Mouse (Mus musculus) midbrain, embryonic 15.5 days (tissue): Measurements from ENCODE around the gene Kcnh4. TPM values are rescaled to one million over a fixed set of nuclear protein-coding genes. Genes with fewer than 3 reads are reported as not detected.

Experiments
- ATAC-seq: fragments of 200-750 bp; cut with Nextera tagmentation; replicated peaks from 2 replicates; pipeline ENCODE4 v1.8.0; 2017; ENCODE audit warnings: moderate TSS enrichment
- H3K27ac ChIP-seq: fragments of 300-500 bp; sonication (generic); 2 replicates; pipeline ENCODE4 v1.5.1; 2015; ENCODE audit warnings: mild to moderate bottlenecking, inconsistent platforms
- H3K27me3 ChIP-seq: fragments of 300-500 bp; sonication (generic); replicated peaks from 2 replicates; pipeline ENCODE4 v1.6.1; 2015; ENCODE audit warnings: inconsistent platforms
- H3K36me3 ChIP-seq: fragments of 300-500 bp; sonication (generic); replicated peaks from 2 replicates; pipeline ENCODE4 v1.6.1; 2015; ENCODE audit warnings: inconsistent platforms
- H3K4me1 ChIP-seq: fragments of 300-500 bp; sonication (generic); 2 replicates; pipeline ENCODE4 v1.6.1; 2015; ENCODE audit warnings: inconsistent platforms
- H3K4me2 ChIP-seq: fragments of 300-500 bp; sonication (generic); 2 replicates; pipeline ENCODE4 v1.6.1; 2015; ENCODE audit warnings: inconsistent platforms, mild to moderate bottlenecking, moderate library complexity
- H3K4me3 ChIP-seq: fragments of 300-500 bp; sonication (generic); 2 replicates; pipeline ENCODE4 v1.5.1; 2015; ENCODE audit warnings: mild to moderate bottlenecking, inconsistent platforms
- H3K9ac ChIP-seq: fragments of 300-500 bp; sonication (generic); 2 replicates; pipeline ENCODE4 v1.6.1; 2015; ENCODE audit warnings: mild to moderate bottlenecking, inconsistent platforms
- H3K9me3 ChIP-seq: fragments of 300-500 bp; sonication (generic); 2 replicates; pipeline ENCODE4 v1.6.1; 2016; ENCODE audit warnings: inconsistent platforms
- WGBS: fragments of 180-500 bp; shearing (Covaris S2); methylation state at CpG from one replicate; pipeline ENCODE4 v1.1.7; 2015; ENCODE audit warnings: mixed read lengths; 5-methylcytosine and 5-hydroxymethylcytosine counted together
- polyA plus RNA-seq: library from polyadenylated mRNA; unstranded; fragments of >200 nt; fragmentation: Nextera tagmentation; extraction: Ambion mirVana; gene quantifications from 2 replicates; pipeline ENCODE4 v1.2.1, GENCODE M21; 2015

The Kcnh4 gene
- polyA plus RNA-seq, 1 experiment from 2014 or later: 13.6 TPM

DNA sequence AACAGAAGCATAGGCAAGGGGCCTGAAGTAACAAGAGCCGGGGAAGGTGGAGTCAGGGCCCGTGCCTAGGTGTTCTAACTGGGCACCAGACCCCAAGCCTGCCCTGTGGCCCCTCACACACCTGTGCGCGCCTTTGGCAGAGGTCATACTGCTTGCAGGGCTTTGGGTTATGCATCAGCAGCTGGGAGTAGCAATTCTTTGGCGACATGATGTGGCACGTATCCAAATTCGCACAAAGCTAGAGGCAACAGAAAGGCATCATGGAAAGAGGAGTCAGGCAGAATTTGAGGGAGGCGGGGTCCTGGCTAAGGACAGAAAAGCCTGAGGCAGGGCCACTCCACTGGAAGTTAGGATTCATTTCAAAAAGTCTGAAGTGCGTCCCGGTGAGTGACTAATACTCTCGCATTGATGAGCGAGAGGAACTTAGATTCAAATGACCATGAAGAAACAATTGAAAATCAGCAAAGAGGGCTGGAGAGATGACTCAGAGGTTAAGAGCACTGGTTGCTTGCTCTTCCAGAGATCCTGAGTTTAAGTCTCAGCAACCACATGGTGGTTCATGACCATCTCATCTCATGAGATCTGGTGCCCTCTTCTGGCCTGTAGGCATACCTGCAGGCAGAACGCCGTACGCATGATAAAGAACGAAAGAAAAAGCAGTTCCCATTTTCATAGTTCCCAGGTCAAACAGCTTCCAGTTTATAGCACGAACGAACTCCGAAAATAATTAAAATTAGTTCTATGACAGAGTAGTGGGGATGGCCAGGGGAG, 57.5 kb downstream of the Kcnh4 start:
- Histone ChIP-seq H3K4me2 (no peak overlapping the region), H3K4me3 (no peak overlapping the region), H3K27me3 (no peaks in the 10 kb centered on the region; the same call in 1 of the 2 replicates), H3K9me3 (no peaks in the 10 kb centered on the region), H3K4me1 (peaks cover 4% of the 10 kb centered on the region; the same call in 1 of the 2 replicates), H3K36me3 (peaks cover 17% of the 10 kb centered on the region), H3K9ac (no peak overlapping the region), H3K27ac (no peak overlapping the region)
- WGBS: 41% methylated on average over 19 of the region's 19 CpGs
- no peak for ATAC-seq

- 7% methylated on average over 14 of the region's 14 CpGs for WGBS
- Histone ChIP-seq H3K9me3 (no peaks in the 10 kb centered on the region), H3K4me2 (peak overlapping the region; percentile 21; the same call in 1 of the 2 replicates), H3K9ac (no peak overlapping the region; the same call in 1 of the 2 replicates), H3K27me3 (no peaks in the 10 kb centered on the region; the same call in 1 of the 2 replicates), H3K4me1 (peaks cover 4% of the 10 kb centered on the region; the same call in 1 of the 2 replicates), H3K36me3 (peaks cover 8% of the 10 kb centered on the region), H3K4me3 (no peak overlapping the region), H3K27ac (no peak overlapping the region)
- no peak for ATAC-seq
Measured at GRCm38 (mm10) chr11:100701301-100701700, 58.4 kb downstream of the Kcnh4 start.

GRCm38 (mm10) chr11:100700710-100701109, 59.0 kb downstream of the Kcnh4 start:
- Histone ChIP-seq H3K4me2 (0 out of 2 replicates have a peak overlapping the region, but pooled peaks have one; percentile 21), H3K4me3 (no peak overlapping the region), H3K9me3 (no peaks in the 10 kb centered on the region), H3K4me1 (peaks cover 4% of the 10 kb centered on the region; the same call in 1 of the 2 replicates), H3K36me3 (peaks cover 2% of the 10 kb centered on the region; the same call in 1 of the 2 replicates), H3K27me3 (no peaks in the 10 kb centered on the region; the same call in 1 of the 2 replicates), H3K9ac (no peak overlapping the region), H3K27ac (no peak overlapping the region)
- WGBS: 80% methylated on average over 3 of the region's 3 CpGs
- no peak for ATAC-seq

DNA sequence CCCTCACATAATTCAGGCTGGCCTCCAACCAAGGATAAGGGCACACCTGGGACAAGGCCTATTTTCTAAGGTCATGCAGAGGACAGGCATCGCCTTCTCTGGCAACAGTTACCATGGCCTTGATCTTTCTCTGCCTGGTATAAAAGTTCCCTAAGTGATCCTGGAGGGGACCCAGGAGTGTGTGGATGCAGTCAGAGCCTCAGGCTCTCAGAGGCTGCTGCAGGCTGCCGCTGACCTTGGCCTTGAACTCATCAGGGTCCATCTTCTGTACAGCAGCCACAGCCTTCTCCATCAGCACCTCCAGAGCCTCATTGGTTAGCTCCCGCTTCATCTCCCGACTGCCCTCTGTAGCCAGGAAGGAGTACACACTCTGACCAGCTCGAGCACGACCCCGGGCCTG, 61.8 kb downstream of the Kcnh4 start:
- Histone ChIP-seq H3K4me2 (no peak overlapping the region), H3K36me3 (no peaks in the 10 kb centered on the region), H3K4me3 (no peak overlapping the region), H3K4me1 (peaks cover 4% of the 10 kb centered on the region; the same call in 1 of the 2 replicates), H3K27ac (no peak overlapping the region), H3K9ac (no peak overlapping the region), H3K9me3 (no peaks in the 10 kb centered on the region), H3K27me3 (peaks cover 3% of the 10 kb centered on the region)
- 75% methylated on average over 7 of the region's 7 CpGs for WGBS
- no peak for ATAC-seq

DNA sequence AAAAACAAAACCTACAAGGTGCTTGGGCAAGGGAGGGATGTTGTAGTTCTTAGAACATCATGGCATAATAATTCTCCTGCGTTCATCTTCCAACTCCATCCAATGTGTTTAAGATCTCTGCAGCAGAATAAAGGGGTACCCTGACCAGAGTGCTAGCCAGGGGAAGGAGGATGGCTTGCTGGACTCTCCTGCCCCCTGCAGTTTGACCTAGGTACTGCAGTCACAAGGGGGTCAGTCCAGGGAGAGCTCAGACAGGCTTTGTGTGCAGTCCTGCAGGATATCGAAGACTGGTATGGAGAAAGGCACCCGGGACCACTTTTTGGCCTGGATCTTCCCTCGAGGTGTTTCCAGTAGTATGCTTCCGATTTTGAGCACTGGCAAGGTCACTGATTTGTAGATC, 64.8 kb downstream of the Kcnh4 start:
- 37% methylated on average over 5 of the region's 5 CpGs for WGBS
- ATAC-seq: no peak
- peaks cover 26% of the 10 kb centered on the region for H3K27me3 ChIP-seq

DNA sequence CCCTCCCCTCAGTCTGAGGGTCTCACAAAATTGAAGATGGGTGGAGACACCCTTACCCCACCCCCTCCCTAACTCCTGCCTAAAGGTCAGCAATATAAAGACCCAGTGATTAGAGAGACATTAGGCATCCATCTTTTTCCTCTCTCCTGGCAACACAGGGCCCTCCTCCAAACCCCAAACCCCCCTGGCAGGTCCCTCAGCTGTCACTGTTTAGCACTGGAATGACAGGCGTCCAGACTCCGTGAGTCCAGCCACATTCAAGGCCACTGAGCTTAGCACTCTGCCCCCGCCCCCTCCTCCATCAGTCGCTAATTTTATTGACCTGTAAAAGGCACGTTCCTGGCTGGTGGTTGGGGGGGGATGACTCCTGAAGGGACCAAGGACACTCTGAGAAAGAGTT, 66.6 kb downstream of the Kcnh4 start:
- 22% methylated on average over 5 of the region's 5 CpGs for WGBS
- no peak overlapping the region for H3K4me2 ChIP-seq
- H3K27ac ChIP-seq: no peak overlapping the region
- peaks cover 9% of the 10 kb centered on the region for H3K4me1 ChIP-seq
- no peak overlapping the region for H3K9ac ChIP-seq
- no peaks in the 10 kb centered on the region for H3K9me3 ChIP-seq
- peaks cover 26% of the 10 kb centered on the region for H3K27me3 ChIP-seq
- H3K4me3 ChIP-seq: no peak overlapping the region
- no peaks in the 10 kb centered on the region for H3K36me3 ChIP-seq
- no peak for ATAC-seq

More for the DNA sequence above, 64.8 kb downstream of the Kcnh4 start:
- H3K9me3 ChIP-seq: no peaks in the 10 kb centered on the region
- no peaks in the 10 kb centered on the region for H3K36me3 ChIP-seq
- no peak overlapping the region for H3K27ac ChIP-seq
- H3K4me1 ChIP-seq: peaks cover 9% of the 10 kb centered on the region
- no peak overlapping the region for H3K4me3 ChIP-seq
- H3K4me2 ChIP-seq: no peak overlapping the region
- H3K9ac ChIP-seq: no peak overlapping the region

GRCm38 (mm10) chr11:100692164-100692616, 67.6 kb downstream of the Kcnh4 start, which contains the start of gene Zfp385c:
TSS of gene Zfp385c (minus strand) at chr11:100692455.
- no peaks in the 10 kb centered on the region for H3K36me3 ChIP-seq
- 1% methylated on average over 23 of the region's 23 CpGs for WGBS
- H3K4me2 ChIP-seq: peak within 1 kb of the TSS; percentile 46
- ATAC-seq: no peak
- peaks cover 9% of the 10 kb centered on the region for H3K4me1 ChIP-seq
- peak within 1 kb of the TSS; percentile 17 for H3K4me3 ChIP-seq
- H3K9me3 ChIP-seq: no peaks in the 10 kb centered on the region
- no peak within 1 kb of the TSS for H3K9ac ChIP-seq
- H3K27me3 ChIP-seq: peaks cover 26% of the 10 kb centered on the region
- H3K27ac ChIP-seq: no peak within 1 kb of the TSS

- 85% methylated on average over 7 of the region's 7 CpGs for WGBS
- Histone ChIP-seq H3K4me1 (peaks cover 9% of the 10 kb centered on the region), H3K4me2 (no peak overlapping the region), H3K36me3 (no peaks in the 10 kb centered on the region), H3K27me3 (peaks cover 26% of the 10 kb centered on the region), H3K9ac (no peak overlapping the region), H3K27ac (no peak overlapping the region), H3K4me3 (no peak overlapping the region), H3K9me3 (no peaks in the 10 kb centered on the region)
- no peak for ATAC-seq
Measured at GRCm38 (mm10) chr11:100690389-100690788, 69.4 kb downstream of the Kcnh4 start.

Other genes starting within 250 kb of the Kcnh4 start
- 225 and 227 TPM in 2 replicates for gene Acly, start 231.9 kb downstream of the Kcnh4 start, polyA plus RNA-seq
- gene Ttc25, start 214.3 kb downstream of the Kcnh4 start, polyA plus RNA-seq: 1.8 and 2.4 TPM in 2 replicates
- 38.3 and 40.0 TPM in 2 replicates for gene Cnp, start 185.0 kb downstream of the Kcnh4 start, polyA plus RNA-seq
- 111 and 115 TPM in 2 replicates for gene Nkiras2, start 140.7 kb downstream of the Kcnh4 start, polyA plus RNA-seq
- gene Dnajc7, start 139.8 kb downstream of the Kcnh4 start, polyA plus RNA-seq: 298 and 326 TPM in 2 replicates
- gene Zfp385c, start 67.5 kb downstream of the Kcnh4 start, polyA plus RNA-seq: 0.70 and 0.99 TPM in 2 replicates
- 3.5 TPM in 2 replicates for gene Dhx58, start 55.7 kb downstream of the Kcnh4 start, polyA plus RNA-seq
- 67.2 and 70.2 TPM in 2 replicates for gene Kat2a, start 47.5 kb downstream of the Kcnh4 start, polyA plus RNA-seq
- gene Hspb9, start 46.1 kb downstream of the Kcnh4 start, polyA plus RNA-seq: not detected in 2 replicates
- gene Rab5c, start 21.7 kb downstream of the Kcnh4 start, polyA plus RNA-seq: 39.3 and 40.9 TPM in 2 replicates
- gene Hcrt, start 3.0 kb upstream of the Kcnh4 start, polyA plus RNA-seq: 2.3 and 3.3 TPM in 2 replicates
- gene Ghdc, start 11.0 kb upstream of the Kcnh4 start, polyA plus RNA-seq: 5.7 and 6.4 TPM in 2 replicates
- gene Stat5b, start 90.8 kb upstream of the Kcnh4 start, polyA plus RNA-seq: 20.4 and 20.5 TPM in 2 replicates
- 1.7 and 2.3 TPM in 2 replicates for gene Stat5a, start 99.4 kb upstream of the Kcnh4 start, polyA plus RNA-seq
- 35.8 and 37.9 TPM in 2 replicates for gene Stat3, start 179.6 kb upstream of the Kcnh4 start, polyA plus RNA-seq
- gene Cavin1, start 210.9 kb upstream of the Kcnh4 start, polyA plus RNA-seq: 47.9 and 50.8 TPM in 2 replicates
- gene Atp6v0a1, start 249.5 kb upstream of the Kcnh4 start, polyA plus RNA-seq: 136 and 148 TPM in 2 replicates